In genomic region chr17:85473881-85474280, GRCm38 (mm10) we compare ENCODE assay signal across 20 mouse cellular contexts.
DNase-seq lines count a peak whose midpoint lies in the region; ATAC-seq lines count a peak whose summit lies in the region.
"Had no signal": no experiment of that assay in that cellular context is flagged by ENCODE, and none has a peak within 500 bp of the region (broad histone marks: within the 10 kb centered on the region; RNA-seq: fewer than 3 reads in every experiment).

No protein-coding gene starts in this region.

- H3K36me3 ChIP-seq in forebrain, embryonic 11.5 days (ENCODE audit: control insufficient read depth, insufficient read depth, low read length) = no peaks in the 10 kb centered on the region
- H3K36me3 ChIP-seq in forebrain, embryonic 16.5 days (ENCODE audit: control insufficient read depth, insufficient read depth) = no peaks in the 10 kb centered on the region
- H3K36me3 ChIP-seq: embryonic facial prominence, embryonic 13.5 days; embryonic facial prominence, embryonic 15.5 days had no signal

- H3K27me3 ChIP-seq in forebrain, embryonic 11.5 days (ENCODE audit: control insufficient read depth, insufficient read depth, low read length) = peaks cover 28% of the 10 kb centered on the region
- H3K27me3 ChIP-seq in forebrain, embryonic 16.5 days (replicated peaks; ENCODE audit: control insufficient read depth, insufficient read depth, low read length) = peaks cover 44% of the 10 kb centered on the region

- no peaks in the 10 kb centered on the region for H3K9me3 ChIP-seq in forebrain, embryonic 11.5 days (ENCODE audit: control insufficient read depth, low read length)
- peaks cover 2% of the 10 kb centered on the region for H3K9me3 ChIP-seq in forebrain, embryonic 16.5 days (ENCODE audit: control insufficient read depth, low read length)
- H3K9me3 ChIP-seq: embryonic facial prominence, embryonic 13.5 days; embryonic facial prominence, embryonic 15.5 days had no signal

- no peak overlapping the region for H3K4me2 ChIP-seq in forebrain, embryonic 11.5 days (ENCODE audit: low read depth, low read length, severe bottlenecking)
- H3K4me2 ChIP-seq in forebrain, embryonic 16.5 days (ENCODE audit: low read length) = no peak overlapping the region
- H3K4me2 ChIP-seq: embryonic facial prominence, embryonic 13.5 days; embryonic facial prominence, embryonic 15.5 days had no signal

- 0 out of 2 replicates have a peak, but pooled peaks cover 2% of the 10 kb centered on the region for H3K4me1 ChIP-seq in forebrain, embryonic 11.5 days (replicated peaks; ENCODE audit: control insufficient read depth, insufficient read depth, low read length)
- H3K4me1 ChIP-seq in forebrain, embryonic 16.5 days (replicated peaks; ENCODE audit: control insufficient read depth, insufficient read depth, low read length) = peaks cover 10% of the 10 kb centered on the region; the same call in 1 of the 2 replicates
- H3K4me1 ChIP-seq: embryonic facial prominence, embryonic 15.5 days had no signal

- 0 out of 2 replicates have a peak, but pooled peaks have one; percentile 15 for ATAC-seq in forebrain, embryonic 11.5 days (replicated peaks; ENCODE audit: low FRiP score)
- ATAC-seq in forebrain, embryonic 16.5 days = no peak

- no peak overlapping the region for H3K27ac ChIP-seq in forebrain, embryonic 11.5 days (ENCODE audit: low read depth, low read length)
- H3K27ac ChIP-seq in forebrain, embryonic 16.5 days (ENCODE audit: low read length) = no peak overlapping the region
- H3K27ac ChIP-seq: embryonic facial prominence, embryonic 13.5 days; embryonic facial prominence, embryonic 15.5 days had no signal

- under 1% methylated on average over 8 of the region's 8 CpGs for WGBS in forebrain, embryonic 11.5 days
- 5% methylated on average over 8 of the region's 8 CpGs for WGBS in forebrain, embryonic 16.5 days

- H3K4me3 ChIP-seq in forebrain, embryonic 11.5 days (ENCODE audit: low read depth, low read length) = no peak overlapping the region
- no peak overlapping the region for H3K4me3 ChIP-seq in forebrain, embryonic 16.5 days (replicated peaks; ENCODE audit: low read length)
- H3K4me3 ChIP-seq: embryonic facial prominence, embryonic 13.5 days; embryonic facial prominence, embryonic 15.5 days; erythroblast, embryonic 14.5 days had no signal

- no peak overlapping the region for H3K9ac ChIP-seq in forebrain, embryonic 11.5 days (ENCODE audit: low read length)
- H3K9ac ChIP-seq in forebrain, embryonic 16.5 days (replicated peaks; ENCODE audit: low read depth, low read length) = no peak overlapping the region
- H3K9ac ChIP-seq: embryonic facial prominence, embryonic 13.5 days; embryonic facial prominence, embryonic 15.5 days had no signal

- DNase-seq in forebrain, embryonic 11.5 days (ENCODE audit: low spot score) = no peak
- peak; percentile 45 for DNase-seq in heart, adult 11 months
- no peak for DNase-seq in heart, postnatal 25 days (ENCODE audit: low spot score)
- DNase-seq in retina, postnatal 1 day = peak; percentile 47
- no peak for DNase-seq in retina, embryonic 14.5 days (ENCODE audit: low spot score)
- DNase-seq in layer of hippocampus, adult 18-20 months (ENCODE audit: low spot score in 2 of 2) = no peak
- DNase-seq: adrenal gland, adult 2 months; adrenal gland, postnatal 10 days; adrenal gland, postnatal 25 days; cerebellum, adult 11 months; cerebellum, adult 18-20 months; cerebellum, adult 8-10 months; cerebellum, adult 9-11 months; cerebellum, postnatal 14 days; cerebellum, postnatal 36 days; embryo, embryonic 11 days had no signal

- intact Hi-C loops in heart, postnatal 25 days (cut with DNase I) = no loop called here

Comparison
In these comparisons a context has a peak if more than half of its experiments do, and no peak if none do; other contexts are left out.
1. DNase-seq: peak in heart, adult 11 months (single experiment) and retina, postnatal 1 day (single experiment); none in forebrain, embryonic 11.5 days (single experiment), heart, postnatal 25 days (single experiment), retina, embryonic 14.5 days (single experiment) and layer of hippocampus, adult 18-20 months (0 of 2).